10 mouse cellular contexts compared by ENCODE assay signal in genomic region chr9:22115635-22116034, GRCm38 (mm10). TPM values are rescaled to one million over a fixed set of nuclear protein-coding genes. Genes with fewer than 3 reads are reported as not detected.
DNase-seq lines count a peak whose midpoint lies in the region; ATAC-seq and TF ChIP-seq lines count a peak whose summit lies in the region.
"Had no signal": no experiment of that assay in that cellular context is flagged by ENCODE, and none has a peak within 500 bp of the region (broad histone marks: within the 10 kb centered on the region; RNA-seq: fewer than 3 reads in every experiment).

No protein-coding gene starts in this region.

- H3K27ac ChIP-seq in testis, adult 2 months (ENCODE audit: control insufficient read depth, insufficient read depth, low read depth, low read length) = no peak overlapping the region
- peak overlapping the region; percentile 42; the same call in 1 of the 2 replicates for H3K27ac ChIP-seq in liver, embryonic 16.5 days (ENCODE audit: low read length)

- H3K4me1 ChIP-seq in erythroblast, embryonic 14.5 days (ENCODE audit: control insufficient read depth) = peaks cover 35% of the 10 kb centered on the region
- peaks cover 6% of the 10 kb centered on the region for H3K4me1 ChIP-seq in testis, adult 2 months (ENCODE audit: control insufficient read depth, insufficient read depth, low read length)
- peaks cover 30% of the 10 kb centered on the region for H3K4me1 ChIP-seq in liver, embryonic 16.5 days (ENCODE audit: control insufficient read depth, low read depth, low read length)

- no peak for TF ChIP-seq POLR2A in testis, adult 2 months (IDR thresholded peaks at IDR 0.05; ENCODE audit: control insufficient read depth, low read depth, low read length)

- TF ChIP-seq CTCF in testis, adult 2 months (IDR thresholded peaks at IDR 0.05; ENCODE audit: control insufficient read depth, insufficient read depth, insufficient replicate concordance, low read depth, low read length) = no peak

- no peak for DNase-seq in testis, postnatal 10 days (ENCODE audit: low spot score)
- no peak for DNase-seq in gastrocnemius, postnatal 10 days
- no peak for DNase-seq in adipocyte (ENCODE audit: low spot score)
- no peak for DNase-seq in layer of hippocampus, postnatal 10 days (ENCODE audit: low spot score in 2 of 2)
- DNase-seq: kidney, postnatal 14 days; thymus, adult 2 months had no signal

- H3K9me3 ChIP-seq in erythroblast, embryonic 14.5 days (ENCODE audit: control insufficient read depth, low read length) = no peaks in the 10 kb centered on the region
- H3K9me3 ChIP-seq in liver, embryonic 16.5 days (replicated peaks; ENCODE audit: control insufficient read depth, low read length) = no peaks in the 10 kb centered on the region

- H3K9ac ChIP-seq in liver, embryonic 16.5 days (ENCODE audit: low read depth, low read length) = peak overlapping the region; percentile 90; the same call in 1 of the 2 replicates

- peaks cover 46% of the 10 kb centered on the region for H3K36me3 ChIP-seq in erythroblast, embryonic 14.5 days (ENCODE audit: control insufficient read depth)
- H3K36me3 ChIP-seq in testis, adult 2 months (ENCODE audit: control insufficient read depth, insufficient read depth, low read length) = peaks cover 4% of the 10 kb centered on the region
- H3K36me3 ChIP-seq in liver, embryonic 16.5 days (ENCODE audit: control insufficient read depth, insufficient read depth) = peaks cover 16% of the 10 kb centered on the region

- WGBS in liver, embryonic 16.5 days (ENCODE audit: insufficient replicate concordance) = 79% methylated on average over 4 of the region's 4 CpGs

- H3K4me3 ChIP-seq in erythroblast, embryonic 14.5 days (replicated peaks) = peak overlapping the region; percentile 83
- peak overlapping the region; percentile 92 for H3K4me3 ChIP-seq in testis, adult 2 months (ENCODE audit: control insufficient read depth, low read depth, low read length)
- H3K4me3 ChIP-seq in liver, embryonic 16.5 days (ENCODE audit: low read depth, low read length) = peak overlapping the region; percentile 92

- no peak for ATAC-seq in erythroblast, adult 5-6 weeks (replicated peaks; ENCODE audit: low FRiP score, poor library complexity, severe bottlenecking)
- no peak for ATAC-seq in liver, embryonic 16.5 days (ENCODE audit: low read depth)

- no peaks in the 10 kb centered on the region for H3K27me3 ChIP-seq in erythroblast, embryonic 14.5 days (ENCODE audit: control insufficient read depth)
- H3K27me3 ChIP-seq in testis, adult 2 months (ENCODE audit: control insufficient read depth, insufficient read depth, low read length) = no peaks in the 10 kb centered on the region
- no peaks in the 10 kb centered on the region for H3K27me3 ChIP-seq in liver, embryonic 16.5 days (ENCODE audit: control insufficient read depth, insufficient read depth, low read depth, low read length)

- peak overlapping the region; percentile 91 for H3K4me2 ChIP-seq in liver, embryonic 16.5 days (ENCODE audit: low read depth, low read length)

RNA-seq across cellular contexts. Expression of gene Elof1, which starts 1.3 kb away (rescaled TPM):
- 12.4 and 16.3 TPM in 2 replicates for polyA plus RNA-seq in erythroblast, embryonic 14.5 days (2012)
- total RNA-seq in erythroblast, adult 5-6 weeks (2015; ENCODE audit: low replicate concordance) = 28.4 and 30.7 TPM in 2 replicates
- total RNA-seq in erythroblast, adult 5-6 weeks (2017; ENCODE audit: low replicate concordance) = 14.1 and 15.8 TPM in 2 replicates
- polyA plus RNA-seq in testis, adult 2 months (2012; rRNA removed) = 1,299 and 1,403 TPM in 2 replicates
- polyA plus RNA-seq in liver, embryonic 16.5 days (2015; fragmentation: Nextera tagmentation; extraction: Ambion mirVana) = 77.8 and 78.7 TPM in 2 replicates
- 10 to 100 TPM; 33.4 to 39.7 TPM for total RNA-seq in gastrocnemius, postnatal 10 days (2021)
- total RNA-seq in layer of hippocampus, postnatal 10 days (2021) = 10 to 100 TPM; 60.4 to 60.7 TPM

RNA-seq across cellular contexts. Expression of gene Cnn1, which starts 16.6 kb away (rescaled TPM):
- polyA plus RNA-seq in erythroblast, embryonic 14.5 days (2012) = not detected in 2 replicates
- not detected in 2 replicates for total RNA-seq in erythroblast, adult 5-6 weeks (2015; ENCODE audit: low replicate concordance)
- total RNA-seq in erythroblast, adult 5-6 weeks (2017; ENCODE audit: low replicate concordance) = not detected in 2 replicates
- 5.8 and 22.3 TPM in 2 replicates for polyA plus RNA-seq in testis, adult 2 months (2012; rRNA removed)
- 0.22 and 1.8 TPM in 2 replicates for polyA plus RNA-seq in liver, embryonic 16.5 days (2015; fragmentation: Nextera tagmentation; extraction: Ambion mirVana)
- total RNA-seq in gastrocnemius, postnatal 10 days (2021) = 1 to 10 TPM; 4.4 to 5.5 TPM
- under 1 TPM; 0.42 to 0.43 TPM for total RNA-seq in layer of hippocampus, postnatal 10 days (2021)

RNA-seq across cellular contexts. Expression of gene Acp5, which starts 19.9 kb away (rescaled TPM):
- 46.6 and 58.8 TPM in 2 replicates for polyA plus RNA-seq in erythroblast, embryonic 14.5 days (2012)
- total RNA-seq in erythroblast, adult 5-6 weeks (2015; ENCODE audit: low replicate concordance) = 10.8 and 20.7 TPM in 2 replicates
- 9.8 and 18.1 TPM in 2 replicates for total RNA-seq in erythroblast, adult 5-6 weeks (2017; ENCODE audit: low replicate concordance)
- 8.2 and 10.7 TPM in 2 replicates for polyA plus RNA-seq in testis, adult 2 months (2012; rRNA removed)
- 228 and 240 TPM in 2 replicates for polyA plus RNA-seq in liver, embryonic 16.5 days (2015; fragmentation: Nextera tagmentation; extraction: Ambion mirVana)
- total RNA-seq in gastrocnemius, postnatal 10 days (2021) = 100 to 1,000 TPM in 1 of 2 experiments, 1 to 10 TPM in 1; 1.4 to 124 TPM
- total RNA-seq in layer of hippocampus, postnatal 10 days (2021) = under 1 TPM; 0.53 to 0.67 TPM

RNA-seq across cellular contexts. Expression of gene Ecsit, which starts 30.4 kb away (rescaled TPM):
- polyA plus RNA-seq in erythroblast, embryonic 14.5 days (2012) = 2.7 and 3.0 TPM in 2 replicates
- total RNA-seq in erythroblast, adult 5-6 weeks (2015; ENCODE audit: low replicate concordance) = 1.9 and 3.3 TPM in 2 replicates
- total RNA-seq in erythroblast, adult 5-6 weeks (2017; ENCODE audit: low replicate concordance) = 3.5 and 4.2 TPM in 2 replicates
- 71.6 and 72.6 TPM in 2 replicates for polyA plus RNA-seq in testis, adult 2 months (2012; rRNA removed)
- polyA plus RNA-seq in liver, embryonic 16.5 days (2015; fragmentation: Nextera tagmentation; extraction: Ambion mirVana) = 21.1 and 22.2 TPM in 2 replicates
- 10 to 100 TPM; 51.8 to 58.5 TPM for total RNA-seq in gastrocnemius, postnatal 10 days (2021)
- 10 to 100 TPM; 45.8 to 46.8 TPM for total RNA-seq in layer of hippocampus, postnatal 10 days (2021)

RNA-seq across cellular contexts. Expression of gene Pigyl, which starts 41.0 kb away (rescaled TPM):
- 4.1 and 5.2 TPM in 2 replicates for polyA plus RNA-seq in erythroblast, embryonic 14.5 days (2012)
- total RNA-seq in erythroblast, adult 5-6 weeks (2015; ENCODE audit: low replicate concordance) = 5.6 and 8.8 TPM in 2 replicates
- total RNA-seq in erythroblast, adult 5-6 weeks (2017; ENCODE audit: low replicate concordance) = 8.2 and 9.3 TPM in 2 replicates
- polyA plus RNA-seq in testis, adult 2 months (2012; rRNA removed) = 64.8 and 73.5 TPM in 2 replicates
- 28.9 and 34.6 TPM in 2 replicates for polyA plus RNA-seq in liver, embryonic 16.5 days (2015; fragmentation: Nextera tagmentation; extraction: Ambion mirVana)
- 10 to 100 TPM; 34.4 to 34.7 TPM for total RNA-seq in gastrocnemius, postnatal 10 days (2021)
- 10 to 100 TPM; 38.8 to 48.5 TPM for total RNA-seq in layer of hippocampus, postnatal 10 days (2021)
